Mouse (Mus musculus): Measurements from ENCODE around the gene Tor1aip1. TPM values are rescaled to one million over a fixed set of nuclear protein-coding genes. Genes with fewer than 3 reads are reported as not detected.
A peak's percentile ranks its signal among the peaks of the same experiment; 100 is the strongest.
"Not testable (repeated sequence)": the region's sequence is repeated elsewhere in the genome, so short reads cannot be mapped to it uniquely, and the experiment has no call there.

Tor1aip1 gene
- polyA plus RNA-seq, 1 experiment: 11.9 TPM

GRCm38 (mm10) chr1:156042481-156042880, 6.2 kb upstream of the Tor1aip1 start:
- no peaks in the 10 kb centered on the region for H3K27me3 ChIP-seq (ENCODE audit: control insufficient read depth, insufficient read depth, low read length)
- TF ChIP-seq POLR2A (IDR thresholded peaks at IDR 0.05; ENCODE audit: low read depth, low read length) (no peak), CTCF (IDR thresholded peaks at IDR 0.05; ENCODE audit: extremely low read depth, insufficient read length, insufficient replicate concordance, low read depth, low read length) (no peak)
- 23% methylated on average over 5 of the region's 5 CpGs for WGBS
- H3K27ac ChIP-seq (ENCODE audit: insufficient read depth, low read depth, low read length): peak overlapping the region; percentile 65
- no peak overlapping the region for H3K4me3 ChIP-seq (ENCODE audit: low read depth, low read length)
- peaks cover 20% of the 10 kb centered on the region for H3K36me3 ChIP-seq (ENCODE audit: control insufficient read depth, insufficient read depth, low read length)
- H3K4me1 ChIP-seq (ENCODE audit: control insufficient read depth, insufficient read depth, insufficient read length, low read length): peaks cover 13% of the 10 kb centered on the region

- TF ChIP-seq POLR2A (IDR thresholded peaks at IDR 0.05; ENCODE audit: low read depth, low read length) (no peak), CTCF (IDR thresholded peaks at IDR 0.05; ENCODE audit: extremely low read depth, insufficient read length, insufficient replicate concordance, low read depth, low read length) (no peak)
- H3K4me1 ChIP-seq (ENCODE audit: control insufficient read depth, insufficient read depth, insufficient read length, low read length): peaks cover 12% of the 10 kb centered on the region
- H3K27ac ChIP-seq (ENCODE audit: insufficient read depth, low read depth, low read length): peak overlapping the region; percentile 96
- WGBS: 11% methylated on average over 7 of the region's 7 CpGs
- H3K4me3 ChIP-seq (ENCODE audit: low read depth, low read length): peak overlapping the region; percentile 71
- H3K36me3 ChIP-seq (ENCODE audit: control insufficient read depth, insufficient read depth, low read length): peaks cover 15% of the 10 kb centered on the region
- no peaks in the 10 kb centered on the region for H3K27me3 ChIP-seq (ENCODE audit: control insufficient read depth, insufficient read depth, low read length)
Measured at GRCm38 (mm10) chr1:156041451-156042241, 5.4 kb upstream of the Tor1aip1 start.

- Histone ChIP-seq H3K4me3 (ENCODE audit: low read depth, low read length) (peak overlapping the region; percentile 54), H3K27ac (ENCODE audit: insufficient read depth, low read depth, low read length) (peak overlapping the region; percentile 46), H3K4me1 (ENCODE audit: control insufficient read depth, insufficient read depth, insufficient read length, low read length) (peaks cover 11% of the 10 kb centered on the region), H3K36me3 (ENCODE audit: control insufficient read depth, insufficient read depth, low read length) (peaks cover 11% of the 10 kb centered on the region), H3K27me3 (ENCODE audit: control insufficient read depth, insufficient read depth, low read length) (no peaks in the 10 kb centered on the region)
- WGBS: 1% methylated on average over 22 of the region's 22 CpGs
- no peak for TF ChIP-seq CTCF (IDR thresholded peaks at IDR 0.05; ENCODE audit: extremely low read depth, insufficient read length, insufficient replicate concordance, low read depth, low read length)
- TF ChIP-seq POLR2A (IDR thresholded peaks at IDR 0.05; ENCODE audit: low read depth, low read length): peak; percentile 94
Measured at GRCm38 (mm10) chr1:156040731-156041401, 4.6 kb upstream of the Tor1aip1 start.

- not testable (repeated sequence) for H3K4me3 ChIP-seq (ENCODE audit: low read depth, low read length); H3K4me1 ChIP-seq (ENCODE audit: control insufficient read depth, insufficient read depth, insufficient read length, low read length); H3K27ac ChIP-seq (ENCODE audit: insufficient read depth, low read depth, low read length); H3K27me3 ChIP-seq (ENCODE audit: control insufficient read depth, insufficient read depth, low read length); H3K36me3 ChIP-seq (ENCODE audit: control insufficient read depth, insufficient read depth, low read length)
- peak; percentile 27; the same call in 1 of the 2 replicates for TF ChIP-seq CTCF (IDR thresholded peaks at IDR 0.05; ENCODE audit: extremely low read depth, insufficient read length, insufficient replicate concordance, low read depth, low read length)
- 73% methylated on average over 7 of the region's 7 CpGs for WGBS
Measured at GRCm38 (mm10) chr1:156039989-156040388, 3.7 kb upstream of the Tor1aip1 start.

- 5% methylated on average over 5 of the region's 5 CpGs for WGBS
- peak overlapping the region; percentile 55 for H3K4me3 ChIP-seq (ENCODE audit: low read depth, low read length)
- no peaks in the 10 kb centered on the region for H3K27me3 ChIP-seq (ENCODE audit: control insufficient read depth, insufficient read depth, low read length)
- H3K27ac ChIP-seq (ENCODE audit: insufficient read depth, low read depth, low read length): peak overlapping the region; percentile 77
- peaks cover 3% of the 10 kb centered on the region; the same call in 1 of the 2 replicates for H3K4me1 ChIP-seq (ENCODE audit: control insufficient read depth, insufficient read depth, insufficient read length, low read length)
- peaks cover 15% of the 10 kb centered on the region for H3K36me3 ChIP-seq (ENCODE audit: control insufficient read depth, insufficient read depth, low read length)
- no peak for TF ChIP-seq CTCF (IDR thresholded peaks at IDR 0.05; ENCODE audit: extremely low read depth, insufficient read length, insufficient replicate concordance, low read depth, low read length)
- TF ChIP-seq POLR2A (IDR thresholded peaks at IDR 0.05; ENCODE audit: low read depth, low read length): peak; percentile 40; the same call in 1 of the 2 replicates
Measured at GRCm38 (mm10) chr1:156037144-156037583, 884 bp upstream of the Tor1aip1 start.

GRCm38 (mm10) chr1:156035269-156035929, 881 bp downstream of the Tor1aip1 start, which contains the start of gene Tor1aip2:
Tor1aip2 (plus strand) TSS chr1:156035403.
- H3K27me3 ChIP-seq (ENCODE audit: control insufficient read depth, insufficient read depth, low read length): no peaks in the 10 kb centered on the region
- under 1% methylated on average over 56 of the region's 59 CpGs for WGBS

More at GRCm38 (mm10) chr1:156035269-156035929, 881 bp downstream of the Tor1aip1 start, which contains the start of gene Tor1aip2:
- Histone ChIP-seq H3K4me1 (ENCODE audit: control insufficient read depth, insufficient read depth, insufficient read length, low read length) (peaks cover 1% of the 10 kb centered on the region; the same call in 1 of the 2 replicates), H3K4me3 (ENCODE audit: low read depth, low read length) (peak within 1 kb of the TSS; percentile 79), H3K27ac (ENCODE audit: insufficient read depth, low read depth, low read length) (peak within 1 kb of the TSS; percentile 100), H3K36me3 (ENCODE audit: control insufficient read depth, insufficient read depth, low read length) (peaks cover 22% of the 10 kb centered on the region)
- TF ChIP-seq POLR2A (IDR thresholded peaks at IDR 0.05; ENCODE audit: low read depth, low read length) (peak; percentile 16), CTCF (IDR thresholded peaks at IDR 0.05; ENCODE audit: extremely low read depth, insufficient read length, insufficient replicate concordance, low read depth, low read length) (no peak)
